Mouse (Mus musculus): ENCODE measurements around the gene Ccl24. TPM values are rescaled to one million over a fixed set of nuclear protein-coding genes. Genes with fewer than 3 reads are reported as not detected.

Ccl24 gene
- polyA plus RNA-seq, 1 experiment from 2014 or later: 3.1 TPM

DNA sequence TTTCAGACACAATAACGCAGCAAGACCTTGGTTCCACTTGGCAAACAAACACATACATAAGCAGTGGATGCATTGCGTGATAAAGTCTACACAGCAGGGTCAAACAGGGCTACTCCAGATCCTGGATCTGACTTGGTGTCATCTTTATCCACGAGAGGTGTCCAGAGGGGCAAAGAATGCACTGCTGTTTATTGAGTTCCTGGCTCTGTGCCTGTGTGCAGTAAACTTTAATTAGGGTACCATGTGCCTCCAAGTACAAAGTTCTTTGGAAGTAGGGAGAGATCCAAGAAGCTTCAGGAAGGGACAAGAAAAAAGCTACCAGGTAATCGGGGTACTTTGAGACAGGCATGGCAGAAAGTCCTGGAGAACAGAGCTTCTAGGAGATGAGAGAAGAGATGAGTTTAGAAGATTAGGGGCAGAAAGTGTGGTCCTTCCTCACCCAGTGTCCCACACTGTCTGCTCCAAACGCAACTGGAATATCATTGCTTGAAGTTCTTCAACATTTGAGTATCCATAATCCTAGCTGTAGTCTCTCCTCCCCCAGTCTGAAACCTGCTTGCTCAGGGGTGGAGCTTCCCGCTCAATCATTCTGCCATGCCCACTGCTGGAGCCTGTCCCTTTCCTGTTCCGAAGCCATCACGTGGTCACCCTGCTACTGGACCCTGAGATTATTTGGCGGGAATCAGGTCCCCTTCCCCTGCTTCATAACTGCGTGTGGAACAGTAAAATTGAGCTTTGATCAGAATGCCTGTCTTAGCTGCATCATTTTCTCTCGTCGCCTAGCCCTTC is 17.3 kb upstream of the Ccl24 start:
- Histone ChIP-seq H3K27me3 (ENCODE audit: insufficient read depth, low read length) (no peaks in the 10 kb centered on the region), H3K36me3 (ENCODE audit: insufficient read depth) (no peaks in the 10 kb centered on the region), H3K27ac (ENCODE audit: low read depth) (no peak overlapping the region), H3K4me1 (ENCODE audit: insufficient read depth) (no peaks in the 10 kb centered on the region), H3K4me3 (ENCODE audit: low read depth, low read length) (no peak overlapping the region), H3K4me2 (no peak overlapping the region), H3K9me3 (ENCODE audit: low read depth, low read length) (0 out of 2 replicates have a peak, but pooled peaks cover 3% of the 10 kb centered on the region), H3K9ac (no peak overlapping the region)
- ATAC-seq (ENCODE audit: insufficient read depth) (no peak), DNase-seq (no peak)
- WGBS: 84% methylated on average over 10 of the region's 12 CpGs
- no peak for TF ChIP-seq CTCF (IDR thresholded peaks at IDR 0.05; ENCODE audit: low read depth)

DNA sequence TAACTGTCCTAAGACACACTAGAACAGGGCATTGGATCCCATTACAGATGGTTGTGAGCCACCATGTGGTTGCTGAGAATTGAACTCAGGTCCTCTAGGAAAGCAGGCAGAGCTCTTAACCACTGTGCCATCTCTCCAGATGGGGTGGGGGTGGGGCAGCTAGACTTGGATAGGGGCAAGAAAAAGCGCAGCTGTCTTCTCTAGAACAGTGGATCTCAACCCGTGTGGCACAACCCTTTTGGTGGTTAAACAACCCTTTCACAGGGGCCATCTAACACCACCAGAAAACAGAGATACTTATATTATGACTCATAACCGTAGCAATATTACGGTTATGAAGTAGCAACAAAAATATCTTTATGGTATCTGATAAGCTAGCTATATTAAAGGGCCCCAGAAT is 14.9 kb upstream of the Ccl24 start:
- WGBS: 82% methylated on average over 4 of the region's 4 CpGs
- no peaks in the 10 kb centered on the region for H3K4me1 ChIP-seq (ENCODE audit: insufficient read depth)
- no peak overlapping the region for H3K4me3 ChIP-seq (ENCODE audit: low read depth, low read length)
- no peak for DNase-seq
- H3K36me3 ChIP-seq (ENCODE audit: insufficient read depth): no peaks in the 10 kb centered on the region
- no peak overlapping the region for H3K9ac ChIP-seq
- H3K27ac ChIP-seq (ENCODE audit: low read depth): no peak overlapping the region
- no peaks in the 10 kb centered on the region for H3K27me3 ChIP-seq (ENCODE audit: insufficient read depth, low read length)
- ATAC-seq (ENCODE audit: insufficient read depth): no peak
- H3K9me3 ChIP-seq (ENCODE audit: low read depth, low read length): 0 out of 2 replicates have a peak, but pooled peaks cover 3% of the 10 kb centered on the region
- H3K4me2 ChIP-seq: no peak overlapping the region
- TF ChIP-seq CTCF (IDR thresholded peaks at IDR 0.05; ENCODE audit: low read depth): no peak

DNA sequence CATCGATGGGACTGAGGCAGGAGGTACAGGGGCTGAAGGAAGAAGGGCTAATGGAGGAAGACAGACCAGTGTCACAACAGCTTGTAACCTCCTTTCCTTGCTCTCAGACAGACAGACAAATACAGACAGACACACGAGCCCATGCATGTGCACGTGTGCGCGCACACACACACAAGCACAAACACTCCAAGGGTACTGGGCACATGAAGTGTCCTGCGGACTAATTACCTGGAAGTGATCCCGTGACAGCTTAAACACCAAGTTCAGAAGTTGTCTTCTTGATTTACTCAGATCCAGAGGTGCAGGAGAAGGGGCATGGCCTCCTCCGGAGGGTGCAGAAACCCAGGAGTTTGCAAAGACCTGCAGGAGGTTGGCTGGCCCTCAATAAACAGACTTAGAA is 12.8 kb upstream of the Ccl24 start:
- ATAC-seq (ENCODE audit: insufficient read depth) (no peak), DNase-seq (no peak)
- Histone ChIP-seq H3K4me3 (ENCODE audit: low read depth, low read length) (no peak overlapping the region), H3K27ac (ENCODE audit: low read depth) (no peak overlapping the region), H3K27me3 (ENCODE audit: insufficient read depth, low read length) (no peaks in the 10 kb centered on the region), H3K9ac (no peak overlapping the region), H3K36me3 (ENCODE audit: insufficient read depth) (no peaks in the 10 kb centered on the region), H3K4me1 (ENCODE audit: insufficient read depth) (no peaks in the 10 kb centered on the region), H3K4me2 (no peak overlapping the region), H3K9me3 (ENCODE audit: low read depth, low read length) (0 out of 2 replicates have a peak, but pooled peaks cover 3% of the 10 kb centered on the region)
- 84% methylated on average over 8 of the region's 8 CpGs for WGBS
- no peak for TF ChIP-seq CTCF (IDR thresholded peaks at IDR 0.05; ENCODE audit: low read depth)

DNA sequence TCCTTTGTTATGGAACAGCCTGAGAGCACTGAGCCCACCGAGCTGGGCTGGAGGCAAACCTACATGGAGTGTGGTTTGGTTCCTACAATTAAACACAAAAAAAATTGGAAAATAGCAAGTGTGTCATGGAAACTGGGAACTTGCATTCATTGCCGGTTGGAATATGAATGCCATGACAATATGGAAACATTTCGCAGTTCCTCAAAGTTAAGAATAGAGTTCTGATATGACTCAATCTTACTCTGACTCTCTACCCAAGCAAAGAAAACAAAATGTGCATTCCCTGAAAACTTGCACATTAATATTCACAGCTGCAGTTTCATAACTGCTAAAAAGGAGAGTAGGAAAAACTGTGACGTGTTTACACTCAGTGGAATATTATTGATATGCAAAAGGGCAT is 9.5 kb upstream of the Ccl24 start:
- H3K4me1 ChIP-seq (ENCODE audit: insufficient read depth): no peaks in the 10 kb centered on the region
- no peak overlapping the region for H3K9ac ChIP-seq
- no peaks in the 10 kb centered on the region for H3K36me3 ChIP-seq (ENCODE audit: insufficient read depth)
- ATAC-seq (ENCODE audit: insufficient read depth): no peak
- H3K4me3 ChIP-seq (ENCODE audit: low read depth, low read length): no peak overlapping the region
- TF ChIP-seq CTCF (IDR thresholded peaks at IDR 0.05; ENCODE audit: low read depth): no peak
- no peaks in the 10 kb centered on the region for H3K27me3 ChIP-seq (ENCODE audit: insufficient read depth, low read length)
- H3K4me2 ChIP-seq: no peak overlapping the region
- no peak overlapping the region for H3K27ac ChIP-seq (ENCODE audit: low read depth)
- WGBS: 80% methylated on average over 4 of the region's 4 CpGs
- no peak for DNase-seq
- H3K9me3 ChIP-seq (ENCODE audit: low read depth, low read length): no peaks in the 10 kb centered on the region

DNA sequence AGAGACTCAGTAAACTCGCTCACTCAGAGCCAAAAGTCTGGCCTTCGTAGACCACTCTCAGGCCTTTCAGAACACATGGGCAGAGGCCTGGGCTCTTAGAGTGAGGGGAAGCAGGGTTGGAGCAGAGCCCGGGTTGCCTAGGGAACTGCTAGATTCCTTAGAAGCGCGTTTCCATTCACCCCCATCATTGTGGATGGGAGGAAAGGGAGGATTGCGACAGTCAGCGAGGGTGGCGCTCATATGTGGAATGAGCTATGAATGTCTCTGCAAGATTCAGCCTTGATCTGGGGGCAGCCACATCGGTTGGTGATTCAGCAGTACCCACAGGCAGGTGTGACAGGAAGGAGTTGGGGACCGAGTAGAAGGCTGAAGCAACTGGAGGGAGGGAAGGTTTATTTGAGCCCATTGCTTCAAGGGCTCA is 6.5 kb upstream of the Ccl24 start:
- H3K36me3 ChIP-seq (ENCODE audit: insufficient read depth): no peaks in the 10 kb centered on the region
- no peak overlapping the region for H3K27ac ChIP-seq (ENCODE audit: low read depth)
- H3K9me3 ChIP-seq (ENCODE audit: low read depth, low read length): no peaks in the 10 kb centered on the region
- no peak for TF ChIP-seq CTCF (IDR thresholded peaks at IDR 0.05; ENCODE audit: low read depth)
- 80% methylated on average over 10 of the region's 10 CpGs for WGBS
- DNase-seq (no peak), ATAC-seq (ENCODE audit: insufficient read depth) (no peak)
- no peak overlapping the region for H3K4me3 ChIP-seq (ENCODE audit: low read depth, low read length)
- H3K4me2 ChIP-seq: no peak overlapping the region
- no peaks in the 10 kb centered on the region for H3K4me1 ChIP-seq (ENCODE audit: insufficient read depth)
- H3K27me3 ChIP-seq (ENCODE audit: insufficient read depth, low read length): no peaks in the 10 kb centered on the region
- no peak overlapping the region for H3K9ac ChIP-seq

DNA sequence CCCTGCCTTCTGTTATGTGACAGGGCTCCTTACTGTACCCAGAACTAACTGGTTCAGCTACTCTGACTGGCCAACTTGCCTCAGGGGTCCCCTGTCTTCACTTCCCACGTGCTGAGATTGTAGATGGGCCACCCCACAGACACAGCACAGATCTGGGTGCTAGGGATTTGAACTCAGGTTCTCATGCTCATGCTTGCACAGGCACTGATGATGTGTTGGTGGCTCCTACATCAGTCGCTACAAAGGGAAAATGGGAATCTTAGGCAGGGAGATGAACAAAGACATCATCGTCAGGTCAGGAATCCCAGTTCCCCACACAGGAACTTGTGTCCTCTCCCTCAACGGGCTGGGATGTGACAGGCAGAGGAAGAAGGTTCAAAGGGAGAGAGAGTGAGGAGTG is 3.2 kb upstream of the Ccl24 start:
- H3K36me3 ChIP-seq (ENCODE audit: insufficient read depth): no peaks in the 10 kb centered on the region
- H3K9ac ChIP-seq: no peak overlapping the region
- ATAC-seq (ENCODE audit: insufficient read depth) (no peak), DNase-seq (no peak)
- no peaks in the 10 kb centered on the region for H3K9me3 ChIP-seq (ENCODE audit: low read depth, low read length)
- no peak for TF ChIP-seq CTCF (IDR thresholded peaks at IDR 0.05; ENCODE audit: low read depth)
- H3K4me2 ChIP-seq: no peak overlapping the region
- 59% methylated on average over 4 of the region's 4 CpGs for WGBS
- no peak overlapping the region for H3K27ac ChIP-seq (ENCODE audit: low read depth)
- no peaks in the 10 kb centered on the region for H3K4me1 ChIP-seq (ENCODE audit: insufficient read depth)
- no peaks in the 10 kb centered on the region for H3K27me3 ChIP-seq (ENCODE audit: insufficient read depth, low read length)
- H3K4me3 ChIP-seq (ENCODE audit: low read depth, low read length): no peak overlapping the region

DNA sequence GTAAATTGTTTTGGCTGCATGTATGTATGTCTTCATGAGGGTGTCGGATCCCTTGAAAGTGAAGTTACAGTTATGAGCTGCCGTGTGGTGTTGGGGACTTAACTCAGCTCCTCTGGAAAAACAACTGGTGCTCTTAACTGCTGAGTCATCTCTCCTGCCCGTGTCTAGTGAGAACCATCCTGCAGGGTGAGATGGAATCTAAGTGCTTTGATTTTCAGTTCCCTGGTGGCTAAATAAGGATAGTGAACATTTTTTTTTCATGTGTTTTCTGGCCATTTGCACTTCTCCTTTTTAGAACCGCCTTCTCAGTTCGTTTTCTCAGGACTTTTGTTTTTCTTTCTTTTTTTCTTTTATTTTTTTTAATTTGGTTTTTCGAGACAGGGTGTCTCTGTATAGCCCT is 4.2 kb downstream of the Ccl24 start:
- TF ChIP-seq CTCF (IDR thresholded peaks at IDR 0.05; ENCODE audit: low read depth): no peak
- no peak for DNase-seq
- Histone ChIP-seq H3K4me1 (ENCODE audit: insufficient read depth) (no peaks in the 10 kb centered on the region), H3K27me3 (ENCODE audit: insufficient read depth, low read length) (no peaks in the 10 kb centered on the region), H3K4me3 (ENCODE audit: low read depth, low read length) (no peak overlapping the region), H3K9me3 (ENCODE audit: low read depth, low read length) (no peaks in the 10 kb centered on the region), H3K36me3 (ENCODE audit: insufficient read depth) (no peaks in the 10 kb centered on the region), H3K9ac (no peak overlapping the region), H3K4me2 (no peak overlapping the region), H3K27ac (ENCODE audit: low read depth) (no peak overlapping the region)
- WGBS: 59% methylated on average over 6 of the region's 6 CpGs
- no peak for ATAC-seq (ENCODE audit: insufficient read depth)

Measured in lung, embryonic 14.5 days (tissue).